Mouse (Mus musculus) olfactory bulb, adult 2 months (tissue): ENCODE data around the gene Fam170b.

Experiments used
- CTCF ChIP-seq: fragments of 200-500 bp; IDR thresholded peaks from 2 replicates; pipeline ENCODE4 v1.5.1; 2012; ENCODE audit warnings: low read depth, mild to moderate bottlenecking, low read length, moderate library complexity; ENCODE audit not compliant: insufficient read depth
- POLR2A ChIP-seq: fragments of 200-500 bp; IDR thresholded peaks from 2 replicates; pipeline ENCODE4 v1.6.1; 2012; ENCODE audit warnings: mild to moderate bottlenecking, low read depth, low read length, moderate library complexity; ENCODE audit not compliant: insufficient read depth

DNA sequence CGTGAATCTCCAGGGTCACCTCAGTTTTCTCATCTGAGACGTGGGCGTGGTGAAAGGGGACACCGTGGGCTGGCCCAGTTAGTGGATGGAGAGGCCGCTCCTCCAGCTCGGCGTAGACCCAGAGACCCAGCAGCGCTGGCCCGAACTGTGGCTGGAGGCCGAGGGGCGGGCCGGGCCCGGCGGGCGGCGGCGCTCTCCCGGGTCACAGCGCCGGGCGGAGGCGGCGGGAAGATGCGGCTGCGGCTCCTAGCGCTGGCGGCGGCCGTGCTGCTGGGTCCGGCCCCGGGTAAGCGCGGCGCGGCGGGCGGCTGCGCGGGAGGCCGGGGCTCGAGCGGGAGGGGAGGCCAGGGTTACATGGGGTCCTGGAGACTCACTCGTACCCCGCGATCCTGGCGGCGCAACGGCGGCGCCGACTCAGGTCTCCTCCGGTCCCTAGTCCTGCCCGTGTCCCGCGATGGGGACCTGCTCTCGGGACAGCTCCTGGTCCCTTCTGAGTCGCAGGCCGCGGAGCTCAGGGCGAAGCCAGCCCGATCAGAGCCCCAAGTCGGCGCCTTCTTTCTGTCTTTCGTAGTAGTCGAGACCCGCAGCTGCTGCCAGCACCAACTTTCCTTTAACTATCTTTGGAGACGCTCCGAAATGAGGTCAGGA is 23.0 kb downstream of the Fam170b start, which contains the start of gene Vstm4:
- TF ChIP-seq POLR2A (no peak), CTCF (no peak)
